ENCODE assay signal across 20 mouse cellular contexts in the genomic region with DNA sequence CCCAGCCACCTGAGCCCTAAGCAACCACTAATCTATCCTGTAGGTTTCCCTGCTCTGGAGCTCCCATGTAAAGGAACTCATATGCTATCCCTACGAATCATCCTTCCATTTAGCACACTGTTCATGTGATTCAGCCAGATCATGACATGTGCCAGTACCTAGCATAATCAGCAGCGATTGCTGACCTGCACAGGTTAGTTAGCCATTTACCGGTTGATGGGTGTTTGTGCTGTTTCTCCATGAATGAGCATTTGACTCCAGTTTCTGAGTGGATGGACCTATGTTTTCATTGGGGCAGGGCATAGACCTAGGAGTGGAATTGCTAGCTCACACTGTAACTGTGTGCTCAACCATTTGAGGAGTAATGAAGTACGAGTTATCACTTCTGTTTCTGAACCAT.
"Had no signal": no experiment of that assay in that cellular context is flagged by ENCODE, and none has a peak within 500 bp of the region (broad histone marks: within the 10 kb centered on the region; RNA-seq: fewer than 3 reads in every experiment).

No protein-coding gene starts in this region.

- DNase-seq: left cerebral cortex, postnatal 4 days; liver, postnatal 0 days; lung, postnatal 10 days; lung, postnatal 36 days; midbrain, embryonic 14.5 days; right cerebral cortex, adult 18-20 months; right cerebral cortex, postnatal 25 days; spleen, adult 18-20 months; thymus, postnatal 36 days had no signal

- H3K9ac ChIP-seq: limb, embryonic 12.5 days; limb, embryonic 15.5 days; liver, embryonic 14.5 days; liver, postnatal 0 days; lung, embryonic 15.5 days; stomach, embryonic 15.5 days had no signal

- H3K9me3 ChIP-seq: limb, embryonic 15.5 days; lung, embryonic 15.5 days; stomach, embryonic 15.5 days had no signal

- H3K27me3 ChIP-seq: limb, embryonic 12.5 days; lung, embryonic 15.5 days; stomach, embryonic 15.5 days had no signal

- H3K27ac ChIP-seq: hindbrain, postnatal 0 days; limb, embryonic 12.5 days; limb, embryonic 15.5 days; liver, embryonic 14.5 days; lung, embryonic 15.5 days; midbrain, embryonic 10.5 days; stomach, embryonic 15.5 days had no signal

- H3K36me3 ChIP-seq: limb, embryonic 12.5 days; limb, embryonic 15.5 days; lung, embryonic 15.5 days; midbrain, embryonic 10.5 days; stomach, embryonic 15.5 days had no signal

- ATAC-seq: hindbrain, postnatal 0 days; inflammation-experienced regulatory T-cells, adult 6 months; intestine, embryonic 16.5 days; liver, postnatal 0 days had no signal

- H3K4me1 ChIP-seq: lung, embryonic 15.5 days had no signal

- H3K4me3 ChIP-seq: limb, embryonic 12.5 days; limb, embryonic 15.5 days; lung, embryonic 15.5 days; megakaryocyte, embryonic 14.5 days; midbrain, embryonic 10.5 days; stomach, embryonic 15.5 days had no signal

- H3K4me2 ChIP-seq: limb, embryonic 12.5 days; limb, embryonic 15.5 days; liver, embryonic 11.5 days; lung, embryonic 15.5 days; stomach, embryonic 15.5 days had no signal
